Mouse (Mus musculus) lung, embryonic 14.5 days (tissue): ENCODE measurements around the gene Grb2. TPM values are rescaled to one million over a fixed set of nuclear protein-coding genes. Genes with fewer than 3 reads are reported as not detected.

Source experiments
- ATAC-seq: fragments of 200-750 bp; cut with Nextera tagmentation; 2 replicates; pipeline ENCODE4 v1.8.0; 2017; ENCODE audit warnings: mild to moderate bottlenecking, moderate TSS enrichment, moderate library complexity; ENCODE audit not compliant: insufficient read depth
- DNase-seq: peaks from one replicate; pipeline ENCODE4 v3.0.0-alpha.2; 2015
- H3K27ac ChIP-seq: fragments of 300-500 bp; sonication (generic); 2 replicates; pipeline ENCODE4 v1.5.1; 2014; ENCODE audit warnings: low read depth, mild to moderate bottlenecking, moderate library complexity
- H3K27me3 ChIP-seq: fragments of 300-500 bp; sonication (generic); 2 replicates; pipeline ENCODE4 v1.6.1; 2014; ENCODE audit warnings: low read length, control low read depth; ENCODE audit not compliant: insufficient read depth
- H3K36me3 ChIP-seq: fragments of 300-500 bp; sonication (generic); 2 replicates; pipeline ENCODE4 v1.6.1; 2014; ENCODE audit warnings: control low read depth; ENCODE audit not compliant: insufficient read depth
- H3K4me1 ChIP-seq: fragments of 300-500 bp; sonication (generic); 2 replicates; pipeline ENCODE4 v1.6.1; 2014; ENCODE audit warnings: antibody characterized with exemption, control low read depth; ENCODE audit not compliant: insufficient read depth
- H3K4me2 ChIP-seq: fragments of 300-500 bp; sonication (generic); 2 replicates; pipeline ENCODE4 v1.6.1; 2014; ENCODE audit warnings: mild to moderate bottlenecking
- H3K4me3 ChIP-seq: fragments of 300-500 bp; sonication (generic); 2 replicates; pipeline ENCODE4 v1.5.1; 2014; ENCODE audit warnings: low read depth, low read length
- H3K9ac ChIP-seq: fragments of 300-500 bp; sonication (generic); 2 replicates; pipeline ENCODE4 v1.6.1; 2014
- H3K9me3 ChIP-seq: fragments of 300-500 bp; sonication (generic); 2 replicates; pipeline ENCODE4 v1.6.1; 2016; ENCODE audit warnings: low read depth, low read length, control low read depth
- CTCF ChIP-seq: IDR thresholded peaks from 2 replicates; pipeline ENCODE4 v1.5.1; 2016; ENCODE audit warnings: antibody characterized with exemption, low read depth
- WGBS: fragments of 180-500 bp; shearing (Covaris S2); extraction: QIAGEN DNeasy Blood & Tissue Kit; methylation state at CpG from one replicate; pipeline ENCODE4 v1.1.7; 2014; 5-methylcytosine and 5-hydroxymethylcytosine counted together
- polyA plus RNA-seq: library from polyadenylated mRNA; unstranded; fragments of >200 nt; fragmentation: Nextera tagmentation; extraction: Ambion mirVana; gene quantifications from 2 replicates; pipeline ENCODE4 v1.2.1, GENCODE M21; 2014

The Grb2 gene
- polyA plus RNA-seq, 1 experiment from 2014 or later: 41.5 TPM

DNA sequence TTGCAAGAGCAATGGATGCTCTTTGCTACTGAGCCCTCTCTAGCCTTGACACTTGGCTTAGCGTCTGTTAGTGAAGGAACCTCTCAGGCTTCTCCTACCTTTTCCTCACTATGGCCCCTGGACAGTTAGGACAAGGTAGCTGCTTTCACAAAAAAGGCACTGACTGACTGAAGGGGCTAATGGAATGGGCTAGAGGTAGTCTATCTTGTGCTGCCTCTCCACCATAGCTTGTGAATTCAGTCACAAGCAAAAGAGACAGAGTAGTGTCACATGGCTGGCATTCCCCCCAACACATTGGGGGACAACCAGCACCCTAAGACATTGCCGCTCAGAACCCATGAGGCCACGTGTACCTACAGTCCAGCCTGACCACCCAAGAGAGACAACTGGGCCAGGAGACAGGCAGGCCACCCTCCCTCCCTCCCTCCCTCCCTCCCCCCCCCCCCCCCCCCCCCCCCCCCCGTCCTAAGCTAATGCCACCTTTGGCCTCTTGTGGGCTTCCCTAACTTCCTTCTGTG is 68.0 kb downstream of the Grb2 start:
- no peaks in the 10 kb centered on the region for H3K4me1 ChIP-seq
- H3K9ac ChIP-seq: no peak overlapping the region
- H3K27me3 ChIP-seq: no peaks in the 10 kb centered on the region
- DNase-seq (no peak), ATAC-seq (no peak)
- H3K27ac ChIP-seq: no peak overlapping the region
- H3K4me2 ChIP-seq: no peak overlapping the region
- H3K36me3 ChIP-seq: peaks cover 13% of the 10 kb centered on the region
- WGBS: 80% methylated on average over 3 of the region's 4 CpGs
- TF ChIP-seq CTCF: no peak
- H3K4me3 ChIP-seq: no peak overlapping the region
- H3K9me3 ChIP-seq: no peaks in the 10 kb centered on the region

DNA sequence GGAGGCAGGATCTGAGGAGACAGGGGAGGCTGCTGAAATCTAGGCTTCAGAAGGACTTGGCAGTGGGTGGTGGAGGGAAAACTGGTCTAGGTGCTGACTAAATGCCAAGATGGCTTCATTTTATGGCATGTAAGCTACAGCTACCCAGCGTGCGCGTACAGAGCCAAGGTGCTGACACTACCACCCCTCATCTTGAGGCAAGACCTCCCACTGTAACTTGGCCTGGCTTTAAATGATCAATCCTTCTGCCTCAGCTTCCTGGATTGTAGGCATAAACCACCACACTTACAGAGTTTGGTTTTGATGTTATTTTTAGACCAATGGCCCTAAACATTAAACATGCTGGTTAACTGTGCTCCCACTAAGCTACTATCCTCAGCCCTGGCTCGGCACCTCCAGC is 68.9 kb downstream of the Grb2 start:
- H3K27ac ChIP-seq: peak overlapping the region; percentile 46; the same call in 1 of the 2 replicates
- 72% methylated on average over 4 of the region's 4 CpGs for WGBS
- H3K27me3 ChIP-seq: no peaks in the 10 kb centered on the region
- H3K4me3 ChIP-seq: no peak overlapping the region
- ATAC-seq: no peak
- no peak for TF ChIP-seq CTCF
- DNase-seq: no peak
- peaks cover 9% of the 10 kb centered on the region for H3K36me3 ChIP-seq
- no peaks in the 10 kb centered on the region for H3K4me1 ChIP-seq
- H3K4me2 ChIP-seq: no peak overlapping the region
- H3K9me3 ChIP-seq: no peaks in the 10 kb centered on the region
- peak overlapping the region; percentile 26; the same call in 1 of the 2 replicates for H3K9ac ChIP-seq

DNA sequence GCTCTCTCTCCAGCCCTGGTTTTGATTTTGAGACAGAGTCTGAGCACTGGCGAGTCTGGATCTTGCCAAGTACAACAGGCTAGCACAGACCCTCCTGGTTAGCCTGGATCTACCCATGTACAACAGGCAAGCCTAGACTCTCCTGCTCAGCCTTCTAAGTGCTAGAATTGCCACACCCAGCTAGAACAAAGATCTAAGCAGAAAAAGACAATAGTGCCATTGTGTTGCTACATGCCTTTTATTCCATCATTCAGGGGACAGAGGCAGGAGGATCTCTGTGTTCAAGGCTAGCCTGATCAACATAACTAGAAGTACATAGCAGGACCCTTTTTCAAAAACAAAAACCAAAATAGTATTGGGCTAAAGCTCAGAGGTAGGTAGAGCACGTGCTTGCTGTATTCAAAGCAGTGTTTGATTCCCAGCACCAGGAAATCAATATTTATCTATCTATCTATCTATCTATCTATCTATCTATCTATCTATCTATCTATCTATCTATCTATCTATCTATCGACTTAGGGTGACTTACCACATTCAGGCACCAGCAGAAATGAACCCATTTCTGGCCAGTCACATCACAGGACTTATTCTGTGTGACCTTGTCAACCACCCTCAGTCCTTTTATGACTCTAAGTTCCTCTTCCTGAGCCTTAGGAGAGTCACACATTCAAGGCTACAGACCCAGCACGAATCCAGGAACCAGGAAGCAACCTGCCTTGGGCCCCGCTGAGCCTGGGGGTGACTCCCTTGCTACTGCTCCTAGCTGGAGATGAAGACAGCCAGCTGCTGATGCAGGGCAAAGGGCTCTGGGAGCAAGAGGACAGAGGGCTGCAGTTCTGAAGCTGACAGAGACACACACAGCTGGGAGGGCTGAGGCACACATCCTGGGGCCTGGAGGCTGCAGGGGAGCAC is 69.6 kb downstream of the Grb2 start:
- no peak for TF ChIP-seq CTCF
- Histone ChIP-seq H3K27ac (peak overlapping the region; percentile 46; the same call in 1 of the 2 replicates), H3K9me3 (no peaks in the 10 kb centered on the region), H3K4me1 (no peaks in the 10 kb centered on the region), H3K27me3 (no peaks in the 10 kb centered on the region), H3K4me2 (no peak overlapping the region), H3K36me3 (peaks cover 3% of the 10 kb centered on the region; the same call in 1 of the 2 replicates), H3K4me3 (no peak overlapping the region), H3K9ac (peak overlapping the region; percentile 26; the same call in 1 of the 2 replicates)
- 61% methylated on average over 5 of the region's 5 CpGs for whole genome bisulfite sequencing
- ATAC-seq (peak; percentile 14; the same call in 1 of the 2 replicates), DNase-seq (peak; percentile 39)

DNA sequence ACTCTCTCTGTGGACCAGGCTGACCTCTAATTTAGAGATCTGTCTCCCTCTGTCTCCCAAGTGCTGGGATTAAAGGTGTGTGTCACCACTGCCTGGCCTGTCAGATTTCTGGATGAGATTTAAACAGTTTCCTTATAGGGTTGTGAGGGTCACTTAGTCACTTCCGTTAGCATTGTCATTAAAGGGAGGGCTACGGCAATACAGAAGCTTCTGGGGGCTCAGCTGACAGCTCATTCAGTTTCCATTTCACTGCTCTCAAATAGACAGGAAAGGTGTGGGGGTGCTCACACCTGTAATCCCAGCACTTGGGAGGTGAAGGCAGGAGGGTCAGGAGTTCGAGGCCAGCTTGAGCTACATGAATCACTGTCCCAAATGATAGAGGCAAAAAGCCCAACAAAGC is 71.4 kb downstream of the Grb2 start:
- no peak for ATAC-seq
- no peaks in the 10 kb centered on the region for H3K36me3 ChIP-seq
- no peak overlapping the region for H3K4me3 ChIP-seq
- H3K9ac ChIP-seq: no peak overlapping the region
- no peaks in the 10 kb centered on the region for H3K4me1 ChIP-seq
- TF ChIP-seq CTCF: no peak
- H3K27me3 ChIP-seq: no peaks in the 10 kb centered on the region
- H3K27ac ChIP-seq: no peak overlapping the region
- DNase-seq: no peak
- H3K4me2 ChIP-seq: no peak overlapping the region
- 55% methylated on average over 3 of the region's 3 CpGs for WGBS
- no peaks in the 10 kb centered on the region for H3K9me3 ChIP-seq

DNA sequence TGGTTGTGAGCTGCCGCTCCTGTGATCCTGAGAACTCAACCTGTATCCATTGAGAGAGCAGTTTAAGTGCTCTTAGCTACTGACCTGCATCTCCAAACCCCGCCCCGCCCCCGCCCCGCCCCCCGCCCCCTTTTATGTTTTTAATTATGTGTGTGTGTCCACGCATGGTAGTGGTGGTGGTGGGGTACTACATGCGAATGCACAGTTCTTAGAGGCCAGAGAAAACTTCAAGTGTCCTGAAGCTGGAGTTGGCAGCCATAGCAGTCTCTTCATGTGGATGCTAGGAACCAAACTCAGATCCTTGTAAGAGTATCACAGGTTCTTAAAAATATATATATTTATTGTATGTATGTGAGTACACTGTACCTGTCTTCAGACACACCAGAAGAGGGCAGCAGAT is 72.9 kb downstream of the Grb2 start:
- WGBS: 71% methylated on average over 8 of the region's 8 CpGs
- no peak for DNase-seq

DNA sequence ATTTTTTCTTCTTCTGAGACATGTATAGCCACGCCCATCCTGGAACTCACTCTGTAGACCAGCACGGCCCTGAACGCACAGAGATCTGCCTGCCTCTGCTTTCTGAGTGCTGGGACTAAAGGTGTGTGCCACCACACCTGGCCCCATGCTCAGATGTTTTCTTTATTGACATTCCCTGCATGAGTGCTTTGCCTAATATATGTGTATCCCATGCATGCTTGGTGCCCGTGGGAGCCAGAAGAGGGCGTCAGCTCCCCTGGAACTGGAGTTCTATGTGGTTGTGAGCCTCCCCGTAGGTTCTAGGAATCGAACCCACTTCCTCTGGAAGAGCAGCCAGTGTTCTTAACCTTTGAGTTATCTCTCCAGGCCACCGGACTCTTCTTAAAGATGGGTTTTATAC is 73.4 kb downstream of the Grb2 start:
- Histone ChIP-seq H3K4me2 (no peak overlapping the region), H3K27me3 (no peaks in the 10 kb centered on the region), H3K36me3 (no peaks in the 10 kb centered on the region), H3K4me3 (no peak overlapping the region), H3K27ac (no peak overlapping the region), H3K9ac (no peak overlapping the region), H3K4me1 (no peaks in the 10 kb centered on the region), H3K9me3 (no peaks in the 10 kb centered on the region)
- DNase-seq (no peak), ATAC-seq (no peak)
- 79% methylated on average over 8 of the region's 8 CpGs for WGBS
- TF ChIP-seq CTCF: no peak

More for the DNA sequence above, 72.9 kb downstream of the Grb2 start:
- no peak overlapping the region for H3K4me2 ChIP-seq
- TF ChIP-seq CTCF: no peak
- no peaks in the 10 kb centered on the region for H3K36me3 ChIP-seq
- no peak overlapping the region for H3K27ac ChIP-seq
- H3K9me3 ChIP-seq: no peaks in the 10 kb centered on the region
- no peaks in the 10 kb centered on the region for H3K4me1 ChIP-seq
- no peaks in the 10 kb centered on the region for H3K27me3 ChIP-seq
- ATAC-seq: no peak
- no peak overlapping the region for H3K9ac ChIP-seq
- H3K4me3 ChIP-seq: no peak overlapping the region

DNA sequence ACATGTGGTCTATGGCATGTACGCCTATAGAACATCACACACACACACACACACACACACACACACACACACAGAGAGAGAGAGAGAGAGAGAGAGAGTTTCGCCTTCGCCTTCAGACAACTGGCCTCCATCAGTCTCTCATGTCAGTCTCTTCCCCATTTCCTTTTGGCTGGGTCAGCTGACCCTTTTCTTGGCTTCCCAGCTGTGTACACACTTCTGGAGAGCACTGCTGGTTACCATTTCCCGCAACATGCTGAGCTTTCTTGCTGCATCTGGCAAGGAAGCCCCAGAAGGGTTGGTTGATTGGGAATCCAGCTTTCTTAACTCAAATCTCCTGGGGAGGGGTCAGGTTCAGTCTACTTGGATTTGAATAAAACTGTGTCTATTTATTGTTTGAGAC is 74.3 kb downstream of the Grb2 start:
- Histone ChIP-seq H3K36me3 (no peaks in the 10 kb centered on the region), H3K9ac (no peak overlapping the region), H3K9me3 (no peaks in the 10 kb centered on the region), H3K4me2 (no peak overlapping the region), H3K4me3 (no peak overlapping the region), H3K4me1 (no peaks in the 10 kb centered on the region), H3K27ac (no peak overlapping the region), H3K27me3 (no peaks in the 10 kb centered on the region)
- no peak for TF ChIP-seq CTCF
- WGBS: 38% methylated on average over 4 of the region's 4 CpGs
- ATAC-seq (no peak), DNase-seq (no peak)
